Mouse (Mus musculus): Measurements from ENCODE around the gene Tgfbr3.

DNA sequence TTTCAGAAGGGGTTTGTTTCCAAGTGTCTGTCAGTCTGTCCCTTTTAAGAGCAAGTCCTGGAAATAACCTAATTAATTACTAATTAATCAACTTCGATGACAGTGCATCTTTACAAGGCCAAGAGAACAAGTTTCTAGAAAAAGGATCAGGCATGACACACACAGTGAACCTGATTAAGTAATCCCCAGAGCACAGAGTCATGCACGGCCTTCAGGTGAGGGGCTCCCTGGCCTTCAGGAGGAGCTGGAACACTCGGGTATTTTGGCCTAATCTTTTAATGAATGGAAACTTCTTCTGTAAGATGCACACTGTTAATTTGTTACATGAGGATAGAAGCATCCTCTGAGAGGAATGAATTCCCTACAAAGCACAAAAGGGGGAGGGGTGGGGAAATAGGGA, 215.9 kb downstream of the Tgfbr3 start:
- TF ChIP-seq CTCF (IDR thresholded peaks at IDR 0.05; ENCODE audit: borderline replicate concordance, control insufficient read depth, extremely low read depth, insufficient read depth, low read length, poor library complexity): no peak
- no peak for TF ChIP-seq POLR2A (IDR thresholded peaks at IDR 0.05; ENCODE audit: control insufficient read depth, extremely low read depth, insufficient read depth, low read length, poor library complexity)
